Mouse (Mus musculus): ENCODE data around the gene Zfp91. TPM values are rescaled to one million over a fixed set of nuclear protein-coding genes. Genes with fewer than 3 reads are reported as not detected.

Gene Zfp91
- polyA plus RNA-seq, 1 experiment from 2014 or later, result 10.4 TPM

GRCm38 (mm10) chr19:12813883-12814282 lies 18.0 kb upstream of the Zfp91 start:
- Histone ChIP-seq H3K9ac (ENCODE audit: low read length) (no peak overlapping the region), H3K4me1 (replicated peaks; ENCODE audit: control insufficient read depth, insufficient read depth, low read length) (no peaks in the 10 kb centered on the region), H3K4me3 (ENCODE audit: low read depth, low read length) (no peak overlapping the region), H3K36me3 (ENCODE audit: control insufficient read depth, insufficient read depth, low read length) (no peaks in the 10 kb centered on the region), H3K27me3 (replicated peaks; ENCODE audit: control insufficient read depth, insufficient read depth, low read length) (no peaks in the 10 kb centered on the region), H3K9me3 (ENCODE audit: control insufficient read depth, low read length) (no peaks in the 10 kb centered on the region), H3K27ac (ENCODE audit: low read depth) (no peak overlapping the region), H3K4me2 (ENCODE audit: low read length) (no peak overlapping the region)
- ATAC-seq (replicated peaks; ENCODE audit: low FRiP score, low TSS enrichment, low read depth) (no peak), DNase-seq (ENCODE audit: low spot score) (no peak)
- 69% methylated on average over 1 of the region's 1 CpGs for WGBS

- WGBS, result 59% methylated on average over 1 of the region's 1 CpGs
- Histone ChIP-seq H3K4me2 (ENCODE audit: low read length) (no peak overlapping the region), H3K27ac (ENCODE audit: low read depth) (no peak overlapping the region), H3K9ac (ENCODE audit: low read length) (no peak overlapping the region), H3K36me3 (ENCODE audit: control insufficient read depth, insufficient read depth, low read length) (no peaks in the 10 kb centered on the region), H3K9me3 (ENCODE audit: control insufficient read depth, low read length) (no peaks in the 10 kb centered on the region), H3K4me3 (ENCODE audit: low read depth, low read length) (no peak overlapping the region), H3K4me1 (replicated peaks; ENCODE audit: control insufficient read depth, insufficient read depth, low read length) (no peaks in the 10 kb centered on the region), H3K27me3 (replicated peaks; ENCODE audit: control insufficient read depth, insufficient read depth, low read length) (no peaks in the 10 kb centered on the region)
- DNase-seq (ENCODE audit: low spot score) (no peak), ATAC-seq (replicated peaks; ENCODE audit: low FRiP score, low TSS enrichment, low read depth) (no peak)
Measured at GRCm38 (mm10) chr19:12812644-12813364, 16.9 kb upstream of the Zfp91 start.

DNA sequence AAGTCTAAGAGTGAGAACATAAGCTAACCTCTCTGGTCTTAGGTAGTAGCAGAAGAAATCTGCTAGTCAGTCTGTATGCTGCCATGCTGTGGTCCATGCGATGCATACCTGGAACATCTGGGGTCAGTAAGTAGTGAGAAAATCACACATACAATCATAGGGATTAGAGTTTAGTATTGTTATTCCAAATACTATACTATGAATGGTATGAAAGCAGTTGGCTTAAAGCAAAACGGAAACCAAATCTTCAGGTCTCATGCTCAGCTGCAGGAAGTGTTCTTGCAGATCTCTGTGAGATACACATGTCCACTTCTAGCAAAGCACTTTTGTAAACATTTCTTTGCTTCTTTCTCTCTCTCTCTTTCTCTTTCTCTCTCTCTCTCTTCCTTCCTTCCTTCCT lies 10.3 kb upstream of the Zfp91 start:
- no peak overlapping the region for H3K4me2 ChIP-seq (ENCODE audit: low read length)
- H3K4me1 ChIP-seq (replicated peaks; ENCODE audit: control insufficient read depth, insufficient read depth, low read length), result no peaks in the 10 kb centered on the region
- H3K27ac ChIP-seq (ENCODE audit: low read depth), result no peak overlapping the region
- H3K27me3 ChIP-seq (replicated peaks; ENCODE audit: control insufficient read depth, insufficient read depth, low read length), result no peaks in the 10 kb centered on the region
- H3K4me3 ChIP-seq (ENCODE audit: low read depth, low read length), result no peak overlapping the region
- DNase-seq (ENCODE audit: low spot score), result no peak
- no peak for ATAC-seq (replicated peaks; ENCODE audit: low FRiP score, low TSS enrichment, low read depth)
- WGBS, result 68% methylated on average over 2 of the region's 2 CpGs
- no peak overlapping the region for H3K9ac ChIP-seq (ENCODE audit: low read length)
- H3K9me3 ChIP-seq (ENCODE audit: control insufficient read depth, low read length), result no peaks in the 10 kb centered on the region
- no peaks in the 10 kb centered on the region for H3K36me3 ChIP-seq (ENCODE audit: control insufficient read depth, insufficient read depth, low read length)

DNA sequence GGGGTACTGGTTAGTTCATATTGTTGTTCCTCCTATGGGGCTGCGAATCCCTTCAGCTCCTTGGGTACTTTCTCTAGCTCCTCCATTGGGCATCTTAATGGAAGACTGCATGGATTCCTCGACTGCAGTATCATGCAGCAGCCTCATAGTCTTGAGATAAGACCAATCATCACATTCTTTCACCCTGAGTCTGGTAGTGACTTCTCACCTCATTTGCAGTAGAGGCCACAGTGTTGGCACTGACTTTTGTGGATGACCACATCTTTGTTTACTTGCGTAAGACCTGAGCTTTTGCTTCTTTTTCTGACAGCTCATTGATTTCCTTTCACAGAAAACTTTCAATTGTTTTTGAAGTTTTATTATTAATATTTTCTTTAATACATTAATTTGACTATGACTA lies 9.8 kb upstream of the Zfp91 start:
- Histone ChIP-seq H3K27me3 (replicated peaks; ENCODE audit: control insufficient read depth, insufficient read depth, low read length) (no peaks in the 10 kb centered on the region), H3K9me3 (ENCODE audit: control insufficient read depth, low read length) (no peaks in the 10 kb centered on the region), H3K36me3 (ENCODE audit: control insufficient read depth, insufficient read depth, low read length) (no peaks in the 10 kb centered on the region), H3K9ac (ENCODE audit: low read length) (no peak overlapping the region), H3K4me1 (replicated peaks; ENCODE audit: control insufficient read depth, insufficient read depth, low read length) (no peaks in the 10 kb centered on the region), H3K27ac (ENCODE audit: low read depth) (no peak overlapping the region), H3K4me3 (ENCODE audit: low read depth, low read length) (no peak overlapping the region), H3K4me2 (ENCODE audit: low read length) (no peak overlapping the region)
- WGBS, result 86% methylated on average over 3 of the region's 3 CpGs
- ATAC-seq (replicated peaks; ENCODE audit: low FRiP score, low TSS enrichment, low read depth) (no peak), DNase-seq (ENCODE audit: low spot score) (no peak)

GRCm38 (mm10) chr19:12804237-12804636 lies 8.3 kb upstream of the Zfp91 start:
- Histone ChIP-seq H3K27me3 (replicated peaks; ENCODE audit: control insufficient read depth, insufficient read depth, low read length) (no peaks in the 10 kb centered on the region), H3K4me1 (replicated peaks; ENCODE audit: control insufficient read depth, insufficient read depth, low read length) (no peaks in the 10 kb centered on the region), H3K4me2 (ENCODE audit: low read length) (no peak overlapping the region), H3K36me3 (ENCODE audit: control insufficient read depth, insufficient read depth, low read length) (no peaks in the 10 kb centered on the region), H3K4me3 (ENCODE audit: low read depth, low read length) (no peak overlapping the region), H3K27ac (ENCODE audit: low read depth) (no peak overlapping the region), H3K9me3 (ENCODE audit: control insufficient read depth, low read length) (no peaks in the 10 kb centered on the region), H3K9ac (ENCODE audit: low read length) (no peak overlapping the region)
- ATAC-seq (replicated peaks; ENCODE audit: low FRiP score, low TSS enrichment, low read depth) (no peak), DNase-seq (ENCODE audit: low spot score) (no peak)
- 87% methylated on average over 1 of the region's 1 CpGs for WGBS

- no peaks in the 10 kb centered on the region for H3K4me1 ChIP-seq (replicated peaks; ENCODE audit: control insufficient read depth, insufficient read depth, low read length)
- no peaks in the 10 kb centered on the region for H3K27me3 ChIP-seq (replicated peaks; ENCODE audit: control insufficient read depth, insufficient read depth, low read length)
- no peaks in the 10 kb centered on the region for H3K9me3 ChIP-seq (ENCODE audit: control insufficient read depth, low read length)
- no peak overlapping the region for H3K9ac ChIP-seq (ENCODE audit: low read length)
- no peak overlapping the region for H3K27ac ChIP-seq (ENCODE audit: low read depth)
- H3K4me3 ChIP-seq (ENCODE audit: low read depth, low read length), result no peak overlapping the region
- 76% methylated on average over 3 of the region's 3 CpGs for WGBS
- no peak for DNase-seq (ENCODE audit: low spot score)
- ATAC-seq (replicated peaks; ENCODE audit: low FRiP score, low TSS enrichment, low read depth), result no peak
- H3K4me2 ChIP-seq (ENCODE audit: low read length), result no peak overlapping the region
- H3K36me3 ChIP-seq (ENCODE audit: control insufficient read depth, insufficient read depth, low read length), result no peaks in the 10 kb centered on the region
Measured at GRCm38 (mm10) chr19:12802830-12803229, 6.9 kb upstream of the Zfp91 start.

DNA sequence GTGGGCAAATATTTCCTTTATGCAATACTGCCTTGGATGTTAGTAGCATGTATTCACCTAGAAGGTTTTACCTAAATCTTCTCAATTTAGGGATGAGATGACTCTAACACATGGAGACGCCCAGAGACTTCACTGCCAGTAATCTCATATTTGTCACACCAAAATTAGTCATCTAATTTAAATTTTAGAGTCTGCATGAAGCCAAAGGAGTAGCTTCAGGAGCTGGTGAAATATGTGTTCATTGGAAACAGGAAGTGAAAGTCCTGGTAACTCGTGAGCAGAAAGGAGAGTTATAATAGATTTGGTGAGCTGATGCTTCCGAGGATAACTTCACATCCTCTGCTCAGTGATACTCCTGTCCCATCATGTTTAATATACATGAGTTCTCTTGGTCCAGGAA lies 5.1 kb upstream of the Zfp91 start:
- Histone ChIP-seq H3K4me1 (replicated peaks; ENCODE audit: control insufficient read depth, insufficient read depth, low read length) (no peaks in the 10 kb centered on the region), H3K27me3 (replicated peaks; ENCODE audit: control insufficient read depth, insufficient read depth, low read length) (no peaks in the 10 kb centered on the region), H3K4me3 (ENCODE audit: low read depth, low read length) (no peak overlapping the region), H3K27ac (ENCODE audit: low read depth) (no peak overlapping the region), H3K9me3 (ENCODE audit: control insufficient read depth, low read length) (no peaks in the 10 kb centered on the region), H3K9ac (ENCODE audit: low read length) (no peak overlapping the region), H3K4me2 (ENCODE audit: low read length) (no peak overlapping the region), H3K36me3 (ENCODE audit: control insufficient read depth, insufficient read depth, low read length) (no peaks in the 10 kb centered on the region)
- DNase-seq (ENCODE audit: low spot score) (no peak), ATAC-seq (replicated peaks; ENCODE audit: low FRiP score, low TSS enrichment, low read depth) (no peak)
- WGBS, result 74% methylated on average over 3 of the region's 3 CpGs

DNA sequence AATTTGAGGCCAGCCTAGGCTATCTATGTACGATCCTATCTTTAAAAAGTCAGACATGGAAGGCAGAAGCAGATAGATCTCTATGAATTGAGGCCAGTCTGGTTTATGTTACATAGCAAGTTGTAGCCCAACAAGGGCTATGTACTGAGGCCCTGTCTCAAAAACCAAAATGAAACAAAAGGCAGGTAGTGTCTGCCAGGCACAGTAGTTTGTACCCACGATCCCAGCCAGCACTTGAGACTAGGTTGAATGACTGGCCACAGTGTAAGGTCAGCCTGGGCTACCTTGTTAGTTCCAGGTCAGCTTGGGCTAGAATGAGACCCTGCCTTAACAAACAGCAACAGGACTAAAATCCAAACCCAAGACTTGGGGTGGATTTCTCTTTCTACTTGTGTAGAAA lies 4.7 kb upstream of the Zfp91 start:
- Histone ChIP-seq H3K27ac (ENCODE audit: low read depth) (no peak overlapping the region), H3K4me3 (ENCODE audit: low read depth, low read length) (no peak overlapping the region), H3K4me1 (replicated peaks; ENCODE audit: control insufficient read depth, insufficient read depth, low read length) (no peaks in the 10 kb centered on the region), H3K4me2 (ENCODE audit: low read length) (no peak overlapping the region), H3K27me3 (replicated peaks; ENCODE audit: control insufficient read depth, insufficient read depth, low read length) (no peaks in the 10 kb centered on the region), H3K36me3 (ENCODE audit: control insufficient read depth, insufficient read depth, low read length) (no peaks in the 10 kb centered on the region), H3K9ac (ENCODE audit: low read length) (no peak overlapping the region), H3K9me3 (ENCODE audit: control insufficient read depth, low read length) (no peaks in the 10 kb centered on the region)
- DNase-seq (ENCODE audit: low spot score) (no peak), ATAC-seq (replicated peaks; ENCODE audit: low FRiP score, low TSS enrichment, low read depth) (no peak)
- 67% methylated on average over 2 of the region's 2 CpGs for WGBS

GRCm38 (mm10) chr19:12799081-12799480 lies 3.2 kb upstream of the Zfp91 start:
- WGBS, result 73% methylated on average over 3 of the region's 3 CpGs
- Histone ChIP-seq H3K4me3 (ENCODE audit: low read depth, low read length) (no peak overlapping the region), H3K36me3 (ENCODE audit: control insufficient read depth, insufficient read depth, low read length) (no peaks in the 10 kb centered on the region), H3K27me3 (replicated peaks; ENCODE audit: control insufficient read depth, insufficient read depth, low read length) (no peaks in the 10 kb centered on the region), H3K9me3 (ENCODE audit: control insufficient read depth, low read length) (no peaks in the 10 kb centered on the region), H3K9ac (ENCODE audit: low read length) (no peak overlapping the region), H3K4me2 (ENCODE audit: low read length) (no peak overlapping the region), H3K27ac (ENCODE audit: low read depth) (no peak overlapping the region), H3K4me1 (replicated peaks; ENCODE audit: control insufficient read depth, insufficient read depth, low read length) (no peaks in the 10 kb centered on the region)
- ATAC-seq (replicated peaks; ENCODE audit: low FRiP score, low TSS enrichment, low read depth), result no peak
- DNase-seq (ENCODE audit: low spot score), result no peak

All from intestine, embryonic 14.5 days (tissue).